Mouse (Mus musculus) embryo, embryonic 10 days (tissue): ENCODE measurements around the gene Nek9.
"Not testable (repeated sequence)": the region's sequence is repeated elsewhere in the genome, so short reads cannot be mapped to it uniquely, and the experiment has no call there.

Experiments used
- DNase-seq: peaks from one replicate; pipeline ENCODE4 v3.0.0-alpha.2; 2015; ENCODE audit warnings: low spot score

The Nek9 gene

DNA sequence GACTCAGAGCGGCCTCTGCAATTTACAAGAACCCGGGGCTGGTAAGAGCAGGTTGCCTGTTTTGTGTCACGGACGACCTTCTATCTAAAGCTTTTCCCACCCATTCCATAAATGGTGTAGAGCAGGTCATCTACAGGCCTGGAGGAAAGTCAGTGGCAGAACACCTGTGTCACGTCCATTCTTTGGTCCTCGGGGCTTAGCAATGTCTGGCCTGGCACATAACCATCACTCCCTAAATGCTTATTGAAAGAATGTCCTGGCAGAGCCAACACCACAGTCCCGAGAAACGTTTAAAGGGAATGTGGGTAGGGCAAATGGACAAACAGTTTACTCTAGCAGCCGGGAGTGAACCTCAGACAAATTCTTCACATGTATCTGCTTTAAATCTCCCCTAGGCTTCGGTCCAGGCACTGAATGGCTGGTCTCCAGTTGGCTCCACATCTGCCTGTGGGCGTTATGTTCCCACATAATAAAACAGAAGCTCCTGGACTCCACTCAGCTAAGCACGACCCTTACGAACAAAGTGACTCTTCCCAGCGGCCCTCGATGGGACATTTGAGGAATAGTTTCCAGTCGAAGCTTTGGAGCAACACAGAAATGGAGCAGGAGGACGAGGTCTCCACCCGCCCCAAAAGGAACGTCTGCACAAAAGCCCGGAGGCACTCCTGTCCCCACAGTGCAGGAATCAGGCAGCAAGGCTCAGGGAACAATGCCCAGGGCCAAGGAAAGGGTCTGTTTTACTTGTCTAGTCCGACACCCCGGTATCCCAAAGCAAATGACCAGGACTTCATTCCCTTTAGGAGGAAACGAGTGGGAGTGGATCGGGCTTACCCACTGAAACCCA is 49.8 kb downstream of the Nek9 start:
- DNase-seq = no peak

DNA sequence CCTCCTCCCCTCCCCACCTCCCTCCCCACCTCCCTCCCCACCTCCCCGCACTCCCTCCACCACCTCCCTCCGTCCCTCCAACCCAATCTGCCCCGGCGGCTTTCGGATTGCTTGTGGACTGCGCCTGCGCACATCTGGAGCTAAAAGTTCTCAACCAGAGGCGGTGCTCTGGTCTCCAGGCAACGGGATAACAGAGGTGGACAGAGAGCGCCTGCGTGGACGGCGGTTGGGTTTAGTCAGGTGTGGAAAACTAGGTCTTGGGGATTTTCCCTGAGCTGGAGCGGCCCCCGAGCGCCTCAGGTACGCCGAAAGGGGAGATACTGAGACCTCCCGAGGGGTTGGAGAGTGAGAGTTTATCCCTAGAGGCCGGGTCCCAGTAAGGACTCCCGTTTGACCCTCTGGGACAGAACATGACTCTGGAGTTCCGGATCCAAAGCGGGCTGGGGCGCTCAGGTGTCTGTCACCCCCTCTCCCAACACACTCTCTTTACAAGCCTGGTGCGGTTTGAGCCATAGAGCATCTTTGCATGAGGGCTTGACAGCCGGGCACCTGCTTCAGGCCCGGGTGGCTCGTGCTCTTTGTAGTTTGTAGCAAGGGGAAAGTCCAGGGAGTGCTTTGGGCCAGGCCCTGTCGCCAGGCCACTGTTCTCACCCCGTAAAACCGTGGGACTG is 50.5 kb downstream of the Nek9 start, which contains the start of gene Zc2hc1c:
Gene Zc2hc1c (plus strand): TSS at position 106 of the 671 bp plus-strand sequence.
- DNase-seq = peak; percentile 97

DNA sequence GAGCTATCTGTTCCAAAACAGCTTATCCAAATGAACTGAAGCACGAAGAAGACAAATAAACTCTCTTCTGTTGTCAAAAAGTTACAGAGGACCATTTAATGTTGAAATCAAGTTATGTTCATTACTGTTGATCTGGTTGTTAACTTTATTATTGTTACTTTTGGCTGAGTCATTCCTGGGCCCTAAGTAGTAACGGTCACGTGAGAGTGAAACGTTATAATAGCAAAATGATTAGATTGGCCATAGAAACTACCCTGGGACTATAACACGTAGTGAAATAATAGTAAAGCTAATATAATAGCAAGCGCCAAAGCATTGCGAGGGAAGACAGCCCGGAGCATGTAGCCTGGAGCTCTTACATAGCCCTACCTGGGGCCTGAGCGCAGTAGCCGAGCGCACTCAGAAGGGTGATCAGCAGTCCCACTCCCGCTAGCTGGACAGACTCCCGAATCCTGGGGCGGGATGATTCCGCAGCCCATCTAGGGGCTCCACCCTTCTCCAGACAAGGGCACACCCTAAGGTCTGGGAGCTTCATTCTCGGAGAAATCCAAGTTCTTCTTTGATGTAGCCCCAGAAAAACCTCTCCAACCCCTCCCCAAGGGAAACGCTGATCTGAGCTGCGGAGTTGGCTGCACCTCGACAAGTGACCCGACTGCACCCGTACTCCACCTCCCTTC is 51.2 kb downstream of the Nek9 start, which contains the start of gene Acyp1:
Gene Acyp1 (minus strand): TSS at position 630 of the 677 bp plus-strand sequence.
- no peak for DNase-seq

DNA sequence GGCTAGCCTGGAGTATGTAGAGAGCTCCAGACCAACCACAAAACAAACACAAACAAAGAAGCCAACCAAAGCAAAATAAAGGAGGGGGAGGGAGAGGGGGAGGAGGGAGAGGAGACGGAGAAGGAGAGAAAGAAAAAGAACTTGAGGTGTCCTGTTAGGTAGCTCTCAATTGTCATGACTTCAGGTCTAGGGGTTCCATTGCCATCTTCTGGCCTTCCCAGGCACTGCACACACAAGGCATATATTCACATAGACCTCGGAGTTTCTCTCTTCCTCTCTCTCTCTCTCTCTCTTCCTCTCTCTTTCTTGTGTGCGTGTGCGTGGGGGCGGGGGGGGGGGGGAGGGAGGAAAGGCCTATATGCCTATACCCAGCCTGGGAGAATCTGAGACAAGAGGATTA is 52.2 kb downstream of the Nek9 start:
- DNase-seq = peak; percentile 53

DNA sequence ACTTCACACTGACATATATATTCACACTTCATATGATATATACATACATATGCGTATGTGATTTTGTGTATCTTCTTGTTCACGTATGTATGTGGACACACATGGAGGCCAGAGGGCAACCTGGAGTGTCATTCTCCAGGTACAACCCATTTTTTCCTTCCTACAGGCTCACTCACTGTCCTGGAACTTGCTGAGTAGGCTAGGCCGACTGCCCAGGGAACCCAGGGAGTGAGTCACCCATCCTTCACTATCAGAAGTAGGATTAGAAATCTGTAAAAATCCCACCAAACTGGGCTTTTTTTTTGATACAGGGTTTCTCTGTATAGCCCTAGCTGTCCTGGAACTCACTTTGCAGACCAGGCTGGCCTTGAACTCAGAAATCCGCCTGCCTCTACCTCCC is 54.2 kb downstream of the Nek9 start:
- DNase-seq = no peak

DNA sequence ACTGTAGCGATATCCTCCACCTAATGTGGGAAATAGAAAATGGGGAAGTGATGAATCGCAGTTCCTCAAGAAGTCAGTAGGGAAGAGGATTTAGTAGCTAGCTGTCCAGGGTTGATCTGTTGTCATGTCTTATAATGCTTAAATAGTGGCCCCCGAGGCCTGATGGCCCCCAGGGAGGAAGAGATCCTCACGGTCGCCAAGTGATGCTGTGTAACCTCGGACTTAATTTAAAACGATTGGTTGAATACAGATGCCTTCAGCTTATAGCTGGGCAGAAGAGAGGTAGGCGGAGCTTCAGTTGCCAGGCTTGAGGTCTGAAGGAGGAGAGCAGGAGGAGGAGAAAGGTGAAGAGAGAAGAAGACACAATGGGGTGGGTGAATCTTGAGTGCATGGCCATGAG is 54.8 kb downstream of the Nek9 start:
- DNase-seq = no peak

DNA sequence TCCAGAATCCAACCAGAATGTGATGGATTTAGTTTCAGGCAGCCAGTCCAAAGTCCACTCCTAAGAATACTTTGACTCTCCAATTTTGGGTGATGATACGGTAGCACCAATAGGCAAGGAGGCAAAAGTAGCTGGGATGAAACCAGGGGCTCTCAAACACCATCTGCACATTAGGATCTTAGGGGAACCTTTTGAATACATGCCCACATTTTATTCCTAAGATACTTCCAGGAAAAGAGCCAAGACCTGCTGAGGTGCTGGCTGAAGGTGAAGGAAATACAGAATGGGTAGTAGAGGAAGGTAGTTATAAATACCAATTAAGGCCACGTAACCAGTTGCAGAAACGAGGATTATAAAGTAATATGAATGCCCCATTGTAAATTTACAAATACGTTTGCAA is 57.4 kb downstream of the Nek9 start:
- not testable (repeated sequence) for DNase-seq

DNA sequence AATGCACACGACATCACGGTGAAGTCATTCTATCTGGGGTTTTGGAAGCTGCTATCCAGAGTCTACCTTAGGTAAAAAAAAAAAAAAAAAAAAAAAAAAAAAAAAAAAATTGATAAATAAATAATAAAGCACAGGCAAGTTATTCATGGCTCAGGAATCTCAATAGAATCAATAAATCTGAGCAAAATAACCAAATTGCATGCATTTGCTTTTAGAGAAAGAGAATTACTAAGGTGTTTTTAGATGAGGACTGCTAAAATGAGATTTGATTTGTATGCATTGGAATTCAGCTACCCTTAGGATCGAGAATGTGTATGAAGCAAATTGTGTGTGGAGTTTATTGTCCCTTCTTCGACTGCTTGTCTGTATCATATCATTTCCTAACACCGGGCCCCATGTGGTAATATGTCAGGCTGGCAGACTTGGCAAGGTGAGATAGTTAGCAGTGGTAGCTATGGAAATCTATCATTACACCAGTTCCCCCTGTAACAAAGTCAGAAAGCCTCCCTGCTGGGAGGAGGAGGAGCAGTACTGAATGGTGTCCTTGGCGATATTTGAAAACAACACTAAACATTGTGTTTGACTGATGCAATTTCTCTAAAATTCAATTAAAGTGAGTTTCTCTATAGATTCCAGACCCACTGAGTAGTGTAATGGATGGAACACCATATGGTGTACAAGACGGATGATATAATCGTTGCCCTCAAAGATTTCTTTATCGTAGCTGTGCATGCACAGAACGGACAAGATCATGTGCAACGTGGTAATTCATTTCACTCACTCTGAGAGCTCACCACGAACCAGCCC is 58.1 kb downstream of the Nek9 start:
- no peak for DNase-seq

DNA sequence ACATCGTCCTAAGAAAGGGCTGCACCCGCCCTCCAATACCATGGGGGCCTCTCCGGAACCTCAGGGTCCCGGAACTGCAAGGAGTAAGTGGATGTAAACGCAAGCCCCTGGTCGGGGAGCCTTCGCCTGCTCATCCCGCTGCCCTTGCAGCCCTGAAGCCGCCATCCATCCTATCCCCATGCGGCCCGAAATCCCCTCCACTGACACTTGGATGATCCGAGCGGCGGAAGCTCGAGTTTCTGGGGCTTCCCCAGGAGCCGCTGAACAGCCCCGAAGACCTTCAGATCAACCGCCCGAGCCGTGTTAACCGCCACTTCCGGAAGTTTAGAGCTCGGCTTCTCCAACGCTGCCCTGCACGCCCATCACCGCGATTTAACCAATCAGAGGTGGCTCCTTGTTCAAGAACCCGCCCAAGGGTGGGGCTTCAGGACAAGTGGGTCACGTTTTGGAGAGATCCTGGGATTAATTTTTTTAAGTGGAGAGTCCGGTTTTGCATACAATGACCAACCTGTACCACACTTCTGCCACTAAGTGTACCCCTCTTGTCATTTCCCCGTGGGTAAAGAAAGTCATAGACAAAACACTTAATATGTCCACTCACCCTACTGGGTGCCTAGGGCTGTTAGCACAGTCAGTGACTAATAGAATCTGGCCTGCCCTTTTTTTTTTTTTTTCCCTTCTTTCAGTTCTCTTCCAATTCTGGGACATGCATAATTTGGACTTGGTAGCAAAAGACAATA is 58.9 kb downstream of the Nek9 start:
- peak; percentile 98 for DNase-seq

DNA sequence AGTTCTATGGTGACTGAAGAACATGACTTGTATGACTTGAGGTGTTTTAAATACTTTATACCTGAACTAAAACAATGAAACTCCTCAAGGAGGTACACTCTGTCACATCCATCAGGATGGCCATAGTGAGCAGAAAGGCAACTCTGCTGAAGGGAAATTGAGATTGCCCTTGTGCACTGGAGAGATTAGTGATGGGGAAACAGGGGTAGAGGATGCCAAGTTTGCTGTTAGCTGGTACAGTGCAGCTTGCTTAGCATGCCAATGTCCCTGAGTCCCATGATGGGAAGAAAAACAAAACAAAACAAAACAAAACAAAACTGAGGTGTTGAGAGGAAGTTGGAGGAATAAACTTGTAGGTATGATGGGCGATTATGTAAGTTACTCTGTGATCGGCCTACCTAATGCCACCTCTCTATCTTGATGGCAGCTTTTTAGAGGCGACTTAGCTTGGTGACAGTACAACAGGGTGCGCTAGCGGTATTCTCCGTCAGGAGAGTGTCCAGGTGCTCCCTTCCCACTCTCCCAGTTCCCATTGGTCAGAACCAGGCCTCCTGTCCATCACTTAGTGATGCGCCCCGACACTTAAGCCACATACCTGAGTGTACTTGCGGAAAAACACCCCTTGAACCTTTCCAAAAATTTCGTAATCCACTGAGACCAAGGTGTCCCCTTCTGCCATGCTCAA is 59.6 kb downstream of the Nek9 start:
- DNase-seq = no peak

DNA sequence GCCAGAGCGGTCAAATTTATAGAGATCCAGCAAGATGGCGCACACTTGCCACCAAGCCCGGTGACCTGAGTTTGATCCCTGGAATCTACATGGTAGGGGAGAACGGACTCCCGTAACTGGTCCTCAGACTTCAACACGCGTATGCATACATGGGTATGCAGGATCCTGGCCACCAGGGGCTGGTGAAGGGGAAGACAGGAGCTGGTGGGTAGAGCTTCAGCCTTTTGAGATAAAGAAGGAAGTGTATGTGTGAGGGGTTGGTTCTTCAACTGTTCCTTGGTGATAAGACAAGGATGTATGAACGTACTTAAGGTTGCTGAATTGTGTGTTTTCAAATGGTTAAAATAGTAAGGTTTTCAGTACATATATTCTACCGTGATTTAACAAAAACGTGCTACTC is 60.2 kb downstream of the Nek9 start:
- no peak for DNase-seq

DNA sequence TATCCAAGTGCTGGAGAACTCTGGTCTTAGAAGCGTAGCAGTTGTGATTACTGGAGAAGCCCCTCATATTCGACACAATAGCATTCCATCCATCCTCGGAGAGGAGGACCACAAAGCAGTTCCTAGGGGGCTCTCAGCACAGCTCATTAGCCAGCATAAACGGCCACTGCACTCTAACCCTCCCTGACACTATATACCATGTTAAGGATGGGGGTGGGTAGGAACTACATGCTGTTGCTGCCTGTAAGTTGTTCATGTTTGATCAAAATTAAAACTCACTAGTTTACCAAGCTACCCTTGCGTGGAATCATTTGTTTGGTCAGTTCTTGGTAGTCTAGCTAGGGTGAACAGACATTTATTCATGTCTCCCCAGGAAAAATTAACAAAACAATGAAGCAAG is 62.9 kb downstream of the Nek9 start:
- no peak for DNase-seq

DNA sequence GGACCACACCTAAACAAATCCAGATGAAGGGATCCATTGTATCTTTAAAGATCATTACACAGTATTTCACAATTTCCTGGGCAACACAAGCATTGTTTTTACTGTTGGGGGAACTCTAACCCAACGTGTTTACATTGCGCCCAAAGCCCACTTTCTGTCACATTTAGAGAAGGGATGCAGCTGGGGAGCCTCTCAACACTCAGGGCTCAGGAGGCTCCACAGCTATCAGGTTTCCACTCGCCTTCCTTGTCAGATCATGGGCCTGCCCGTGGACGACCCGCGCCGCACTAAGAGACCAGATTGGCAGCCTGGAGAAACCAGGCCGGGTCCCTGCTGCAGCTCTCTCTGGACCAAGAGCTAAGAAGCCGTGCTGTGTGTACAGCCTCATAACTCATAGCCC is 65.7 kb downstream of the Nek9 start:
- DNase-seq = peak; percentile 60

DNA sequence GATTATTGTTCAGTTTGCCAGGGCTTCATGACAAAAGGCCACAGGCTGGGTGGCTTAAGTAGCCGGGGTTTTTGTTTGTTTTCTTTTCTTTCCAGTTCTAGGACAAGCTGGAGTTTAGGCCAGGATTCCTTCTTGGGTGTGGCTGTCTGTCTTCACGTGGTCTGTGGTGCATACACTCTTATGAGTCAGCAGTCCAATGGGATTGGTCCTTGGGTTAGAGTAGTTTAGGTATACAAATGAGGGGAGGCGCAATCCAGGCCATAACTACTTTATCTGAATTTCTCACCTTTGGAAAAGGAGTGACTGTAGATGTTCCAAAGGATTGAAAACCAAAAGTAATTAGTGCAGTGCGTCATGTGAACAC is 67.3 kb downstream of the Nek9 start:
- no peak for DNase-seq

DNA sequence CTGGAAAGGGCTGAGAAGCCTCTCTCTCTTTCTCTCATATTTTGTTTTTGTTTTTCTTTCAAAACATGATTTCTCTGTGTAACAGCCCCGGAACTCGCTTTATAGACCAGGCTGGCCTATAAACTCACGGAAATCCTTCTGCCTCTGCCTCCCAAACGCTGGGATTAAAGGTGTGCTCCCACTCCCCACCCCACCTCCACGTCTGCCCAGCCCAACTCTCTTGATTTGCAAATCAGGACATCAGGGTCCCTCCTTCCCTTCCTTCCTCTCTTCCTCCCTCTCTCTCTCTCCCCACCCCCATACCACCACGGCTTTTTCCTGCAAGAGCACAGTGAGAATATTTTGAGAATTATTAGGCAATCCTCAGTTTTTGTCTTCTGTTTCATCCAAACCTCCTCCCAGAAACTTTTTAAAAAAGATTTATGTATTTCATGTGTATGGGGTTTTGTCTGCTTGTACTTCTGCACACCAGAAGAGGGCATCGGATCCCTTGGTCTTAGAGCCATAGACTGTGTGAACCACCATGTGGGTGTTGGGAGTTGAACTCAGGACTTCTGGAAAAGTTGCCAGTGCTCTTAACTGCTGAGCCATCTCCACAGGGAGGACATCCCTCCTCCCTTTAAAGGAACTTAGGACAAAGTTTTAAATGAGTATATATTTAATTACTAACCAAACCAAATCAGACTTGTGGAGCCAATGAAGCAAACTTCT is 67.9 kb downstream of the Nek9 start:
- no peak for DNase-seq

DNA sequence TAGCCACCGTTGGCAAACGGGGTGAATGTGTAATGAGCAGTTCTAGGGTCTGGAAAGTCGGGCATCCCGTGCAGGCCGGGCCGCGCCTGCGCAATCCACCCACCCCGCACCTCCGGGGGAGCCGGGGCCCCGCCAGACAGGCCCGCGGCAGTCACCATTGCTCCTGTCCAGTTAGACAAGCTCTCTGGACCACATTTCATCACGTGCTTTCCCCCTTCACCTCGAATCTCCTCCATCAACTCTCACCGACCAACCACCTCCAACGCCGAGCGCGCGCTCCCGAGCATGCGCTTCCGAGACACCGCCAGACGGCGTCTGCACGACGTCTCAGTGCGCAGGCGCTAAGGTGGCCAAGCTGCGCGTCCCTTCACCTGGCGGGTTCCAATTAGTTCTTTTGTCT is 68.8 kb downstream of the Nek9 start, which contains the start of gene Mlh3:
Gene Mlh3 (minus strand): TSS at position 281 of the 400 bp plus-strand sequence.
- peak; percentile 92 for DNase-seq

DNA sequence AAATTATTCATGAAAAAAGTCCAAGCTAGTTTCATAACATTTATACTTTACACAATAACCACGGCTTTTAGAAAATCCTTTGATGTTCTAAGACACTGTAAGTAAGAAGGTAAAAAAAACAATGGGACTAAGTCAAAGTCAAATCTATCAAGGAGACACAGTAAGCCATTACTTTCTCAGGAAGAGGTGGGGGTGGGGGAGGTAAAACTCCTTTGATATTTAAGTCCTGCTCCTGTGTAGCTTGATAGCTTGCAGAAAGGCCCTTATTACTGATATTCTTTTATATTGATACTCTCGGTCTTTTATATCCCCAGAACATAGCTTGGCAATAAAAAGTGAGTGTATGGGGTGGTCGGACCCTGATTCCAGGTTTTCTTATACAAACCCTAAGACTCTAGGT is 69.3 kb downstream of the Nek9 start:
- DNase-seq = no peak

DNA sequence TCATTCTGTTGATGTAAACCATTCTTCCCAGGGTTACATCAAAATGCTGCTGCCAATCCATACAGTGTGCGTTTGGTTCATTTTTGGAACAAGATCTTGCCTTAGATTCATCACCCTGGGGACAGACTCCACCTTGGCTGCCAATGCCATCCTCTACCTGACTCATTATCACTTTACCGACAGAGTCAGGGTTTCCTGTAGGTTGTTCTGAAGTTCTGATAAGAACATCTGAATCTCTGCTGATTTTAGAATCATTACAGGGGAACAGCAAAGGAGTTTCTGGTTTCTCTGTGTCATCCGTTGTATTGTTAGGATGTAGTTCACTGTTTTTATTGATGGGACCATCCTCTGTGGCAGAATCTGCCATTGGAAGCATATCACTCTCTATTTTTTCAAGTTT is 72.9 kb downstream of the Nek9 start:
- no peak for DNase-seq

DNA sequence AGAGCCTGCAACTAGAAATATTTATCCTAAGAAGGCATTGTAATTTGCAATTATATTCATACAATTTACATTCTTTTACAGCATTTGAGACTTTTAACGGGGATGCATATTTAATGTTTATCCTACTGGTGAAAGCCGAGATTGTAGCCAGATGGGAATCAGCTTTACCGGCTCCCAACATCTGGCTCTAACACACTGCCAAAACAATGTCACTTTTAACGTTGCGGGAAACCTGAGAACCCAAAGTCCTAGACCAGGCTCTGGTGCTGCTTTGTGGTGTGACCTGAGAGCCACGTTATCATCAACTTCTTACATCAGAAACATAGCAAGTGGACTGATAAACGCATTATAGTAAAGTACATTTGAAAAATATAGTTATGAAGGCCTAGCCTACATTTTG is 74.2 kb downstream of the Nek9 start:
- DNase-seq = peak; percentile 65

DNA sequence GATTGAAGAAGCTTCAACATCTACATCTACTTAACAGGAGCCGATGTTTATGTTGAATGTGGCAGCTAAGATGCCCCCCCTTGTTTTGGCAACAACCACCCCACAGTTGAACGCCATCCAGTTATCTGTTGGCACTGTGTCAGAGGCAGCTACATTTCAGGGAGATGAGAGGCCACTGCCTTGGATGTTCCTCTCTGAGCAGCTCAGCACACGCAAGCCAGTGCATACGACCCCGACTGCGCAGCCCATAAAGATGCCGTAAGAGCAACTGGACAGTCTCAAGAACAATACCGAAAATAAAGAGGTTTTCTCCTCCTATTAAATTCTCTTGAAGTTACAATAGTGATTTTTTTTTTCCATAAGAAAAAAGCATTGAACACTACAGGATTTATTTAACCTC is 74.6 kb downstream of the Nek9 start:
- DNase-seq = no peak
